Mouse (Mus musculus) embryonic facial prominence, embryonic 13.5 days (tissue): ENCODE results near the gene Clec2l. TPM values are rescaled to one million over a fixed set of nuclear protein-coding genes. Genes with fewer than 3 reads are reported as not detected.

Experiments used
- ATAC-seq: fragments of 200-750 bp; cut with Nextera tagmentation; 2 replicates; pipeline ENCODE4 v1.8.0; 2017; ENCODE audit warnings: low read depth; ENCODE audit not compliant: insufficient number of reproducible peaks, insufficient read depth, low FRiP score, low TSS enrichment
- H3K27ac ChIP-seq: fragments of 300-500 bp; sonication (generic); 2 replicates; pipeline ENCODE4 v1.5.1; 2015; ENCODE audit warnings: moderate library complexity, mild to moderate bottlenecking, inconsistent platforms
- H3K27me3 ChIP-seq: fragments of 300-500 bp; sonication (generic); 2 replicates; pipeline ENCODE4 v1.6.1; 2015; ENCODE audit warnings: mild to moderate bottlenecking, inconsistent platforms
- H3K36me3 ChIP-seq: fragments of 300-500 bp; sonication (generic); 2 replicates; pipeline ENCODE4 v1.6.1; 2015; ENCODE audit warnings: mild to moderate bottlenecking, inconsistent platforms
- H3K4me1 ChIP-seq: fragments of 300-500 bp; sonication (generic); 2 replicates; pipeline ENCODE4 v1.6.1; 2015; ENCODE audit warnings: inconsistent platforms
- H3K4me2 ChIP-seq: fragments of 300-500 bp; sonication (generic); 2 replicates; pipeline ENCODE4 v1.6.1; 2015; ENCODE audit warnings: moderate library complexity, mild to moderate bottlenecking, inconsistent platforms
- H3K4me3 ChIP-seq: fragments of 300-500 bp; sonication (generic); 2 replicates; pipeline ENCODE4 v1.5.1; 2015; ENCODE audit warnings: mild to moderate bottlenecking, inconsistent platforms
- H3K9ac ChIP-seq: fragments of 300-500 bp; sonication (generic); 2 replicates; pipeline ENCODE4 v1.6.1; 2015; ENCODE audit warnings: mild to moderate bottlenecking, inconsistent platforms
- H3K9me3 ChIP-seq: fragments of 300-500 bp; sonication (generic); 2 replicates; pipeline ENCODE4 v1.6.1; 2016; ENCODE audit warnings: inconsistent platforms
- WGBS: fragments of 180-500 bp; shearing (Covaris S2); methylation state at CpG from one replicate; pipeline ENCODE4 v1.1.7; 2015; ENCODE audit warnings: mixed read lengths; 5-methylcytosine and 5-hydroxymethylcytosine counted together
- polyA plus RNA-seq: library from polyadenylated mRNA; unstranded; fragments of >200 nt; fragmentation: Nextera tagmentation; extraction: Ambion mirVana; gene quantifications from 2 replicates; pipeline ENCODE4 v1.2.1, GENCODE M21; 2015

The Clec2l gene
- polyA plus RNA-seq, 1 experiment from 2014 or later, result 5.7 TPM

- no peaks in the 10 kb centered on the region for H3K27me3 ChIP-seq
- no peaks in the 10 kb centered on the region for H3K9me3 ChIP-seq
- no peak overlapping the region for H3K4me3 ChIP-seq
- WGBS, result 88% methylated on average over 3 of the region's 3 CpGs
- H3K27ac ChIP-seq, result no peak overlapping the region
- ATAC-seq, result no peak
- no peaks in the 10 kb centered on the region for H3K4me1 ChIP-seq
- no peak overlapping the region for H3K9ac ChIP-seq
- no peak overlapping the region for H3K4me2 ChIP-seq
- H3K36me3 ChIP-seq, result peaks cover 40% of the 10 kb centered on the region
Observed at GRCm38 (mm10) chr6:38725515-38725914, 62.6 kb downstream of the Clec2l start.

Other genes starting within 250 kb of the Clec2l start
- 19.3 and 24.8 TPM in 2 replicates for gene Ubn2, start 229.1 kb upstream of the Clec2l start, polyA plus RNA-seq
- gene Fmc1, start 129.6 kb upstream of the Clec2l start, polyA plus RNA-seq, result 80.4 and 83.4 TPM in 2 replicates
- gene Luc7l2, start 111.7 kb upstream of the Clec2l start, polyA plus RNA-seq, result 59.2 and 68.8 TPM in 2 replicates
- gene Klrg2, start 25.8 kb upstream of the Clec2l start, polyA plus RNA-seq, result 1.1 and 1.3 TPM in 2 replicates
- 1.1 and 2.5 TPM in 2 replicates for gene Tbxas1, start 212.3 kb downstream of the Clec2l start, polyA plus RNA-seq
- gene Hipk2, start 213.1 kb downstream of the Clec2l start, polyA plus RNA-seq, result 16.2 and 16.4 TPM in 2 replicates